Mouse (Mus musculus) megakaryocyte progenitor cell, adult 5-6 weeks (primary cell): Measurements from ENCODE around the gene Yjefn3. TPM values are rescaled to one million over a fixed set of nuclear protein-coding genes. Genes with fewer than 3 reads are reported as not detected.

Experiments used
- ATAC-seq: replicated peaks from 2 replicates; pipeline ENCODE4 v1.8.0; 2016; ENCODE audit warnings: mild to moderate bottlenecking, moderate TSS enrichment, inconsistent platforms; ENCODE audit not compliant: poor library complexity
- total RNA-seq, 2 experiments: library from RNA; stranded (forward) in 1 of 2; stranded (reverse) in 1 of 2; fragments of 157-497, 149-512 nt in 1 of 2; fragments of 200-1000 nt in 1 of 2; gene quantifications; 2 replicates each; pipeline versions ENCODE4 v1.2.3 to v1.2.4; 2015 to 2017

Yjefn3 gene
- total RNA-seq, 2 experiments from 2014 or later, result not detected

DNA sequence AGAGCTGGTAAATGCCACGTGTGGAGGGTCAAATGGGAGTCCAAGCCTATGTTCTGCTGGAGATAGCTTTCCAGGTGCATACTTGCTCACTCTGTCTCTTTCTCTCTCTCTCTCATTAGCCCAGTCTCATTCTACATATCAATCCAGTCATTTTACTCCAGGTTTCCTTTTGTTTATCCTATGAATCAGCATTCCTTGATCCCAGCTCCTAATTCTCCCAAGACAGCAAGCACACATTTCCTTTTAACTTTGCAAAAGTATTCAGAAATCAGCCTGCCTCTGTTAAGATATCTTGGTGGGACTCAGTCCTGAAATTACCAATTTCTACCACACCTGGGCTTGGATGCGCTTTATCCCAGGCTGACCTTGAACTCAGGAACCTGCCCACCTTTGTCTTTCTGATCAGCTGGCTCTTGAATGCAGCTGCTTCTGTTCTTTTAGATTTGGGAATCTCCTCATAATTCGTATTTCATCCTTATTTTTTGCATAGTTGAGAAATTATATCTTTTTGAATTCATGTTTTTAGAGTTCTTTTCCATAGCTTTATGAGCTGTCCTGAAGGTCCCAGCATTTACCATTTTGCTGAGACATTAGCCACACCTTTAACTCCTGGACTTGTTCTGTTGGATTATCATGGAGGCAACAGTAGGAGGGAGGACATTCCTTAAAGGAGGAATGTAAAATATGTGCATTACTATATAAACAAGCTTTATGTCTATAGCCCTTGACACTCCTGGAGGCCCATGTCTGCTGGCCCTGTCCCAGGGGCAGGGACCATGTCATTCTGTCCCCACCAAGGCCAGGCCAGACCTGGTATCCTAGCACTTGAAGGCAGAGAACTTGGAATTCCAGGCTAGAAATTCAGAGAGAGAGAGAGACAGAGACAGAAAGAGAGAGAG is 55.1 kb downstream of the Yjefn3 start:
- no peak for ATAC-seq

Other genes with a start within 250 kb of the Yjefn3 start
- 0.29 TPM in 1 of 2 replicates, not detected in the other for gene Zfp964, start 248.2 kb downstream of the Yjefn3 start, total RNA-seq (2015)
- gene Zfp964, start 248.2 kb downstream of the Yjefn3 start, total RNA-seq (2017), result 0.04 and 0.24 TPM in 2 replicates
- gene Zfp869, start 192.0 kb downstream of the Yjefn3 start, total RNA-seq (2015), result 21.3 and 25.2 TPM in 2 replicates
- 23.5 and 33.6 TPM in 2 replicates for gene Zfp869, start 192.0 kb downstream of the Yjefn3 start, total RNA-seq (2017)
- 4.3 and 4.5 TPM in 2 replicates for gene Zfp963, start 152.7 kb downstream of the Yjefn3 start, total RNA-seq (2015)
- 3.7 and 7.5 TPM in 2 replicates for gene Zfp963, start 152.7 kb downstream of the Yjefn3 start, total RNA-seq (2017)
- not detected in 2 replicates for gene Gm20422, start 127.8 kb downstream of the Yjefn3 start, total RNA-seq (2015)
- 0.29 TPM in 1 of 2 replicates, not detected in the other for gene Gm20422, start 127.8 kb downstream of the Yjefn3 start, total RNA-seq (2017)
- gene Atp13a1, start 111.5 kb downstream of the Yjefn3 start, total RNA-seq (2015), result 24.8 and 26.1 TPM in 2 replicates
- gene Atp13a1, start 111.5 kb downstream of the Yjefn3 start, total RNA-seq (2017), result 17.8 and 19.4 TPM in 2 replicates
- 17.6 and 18.7 TPM in 2 replicates for gene Zfp866, start 111.5 kb downstream of the Yjefn3 start, total RNA-seq (2015)
- 17.8 and 28.2 TPM in 2 replicates for gene Zfp866, start 111.5 kb downstream of the Yjefn3 start, total RNA-seq (2017)
- gene Gmip, start 94.0 kb downstream of the Yjefn3 start, total RNA-seq (2015), result 17.5 and 27.6 TPM in 2 replicates
- gene Gmip, start 94.0 kb downstream of the Yjefn3 start, total RNA-seq (2017), result 34.3 and 39.6 TPM in 2 replicates
- 6.8 and 8.5 TPM in 2 replicates for gene Lpar2, start 80.3 kb downstream of the Yjefn3 start, total RNA-seq (2015)
- 1.3 and 1.6 TPM in 2 replicates for gene Lpar2, start 80.3 kb downstream of the Yjefn3 start, total RNA-seq (2017)
- 6.8 and 10.2 TPM in 2 replicates for gene Pbx4, start 70.2 kb downstream of the Yjefn3 start, total RNA-seq (2015)
- gene Pbx4, start 70.2 kb downstream of the Yjefn3 start, total RNA-seq (2017), result 13.3 and 15.0 TPM in 2 replicates
- gene Cilp2, start 15.0 kb downstream of the Yjefn3 start, total RNA-seq (2015), result not detected in 2 replicates
- gene Cilp2, start 15.0 kb downstream of the Yjefn3 start, total RNA-seq (2017), result not detected in 2 replicates
- gene Tssk6, start 528 bp downstream of the Yjefn3 start, total RNA-seq (2015), result 0.49 and 0.52 TPM in 2 replicates
- 0.08 and 0.57 TPM in 2 replicates for gene Tssk6, start 528 bp downstream of the Yjefn3 start, total RNA-seq (2017)
- 48.2 and 51.8 TPM in 2 replicates for gene Ndufa13, start 154 bp downstream of the Yjefn3 start, total RNA-seq (2015)
- 99.5 and 114 TPM in 2 replicates for gene Ndufa13, start 154 bp downstream of the Yjefn3 start, total RNA-seq (2017)
- 71.4 and 75.1 TPM in 2 replicates for gene Gatad2a, start 93.7 kb upstream of the Yjefn3 start, total RNA-seq (2015)
- gene Gatad2a, start 93.7 kb upstream of the Yjefn3 start, total RNA-seq (2017), result 54.0 and 68.3 TPM in 2 replicates
- 24.0 and 24.6 TPM in 2 replicates for gene Mau2, start 140.0 kb upstream of the Yjefn3 start, total RNA-seq (2015)
- gene Mau2, start 140.0 kb upstream of the Yjefn3 start, total RNA-seq (2017), result 24.0 and 26.7 TPM in 2 replicates
- 8.4 and 11.4 TPM in 2 replicates for gene Sugp1, start 140.1 kb upstream of the Yjefn3 start, total RNA-seq (2015)
- 22.2 and 32.1 TPM in 2 replicates for gene Sugp1, start 140.1 kb upstream of the Yjefn3 start, total RNA-seq (2017)
- gene Tm6sf2, start 170.2 kb upstream of the Yjefn3 start, total RNA-seq (2015), result 0.54 TPM in 1 of 2 replicates, not detected in the other
- gene Tm6sf2, start 170.2 kb upstream of the Yjefn3 start, total RNA-seq (2017), result not detected in 2 replicates
- gene Hapln4, start 180.7 kb upstream of the Yjefn3 start, total RNA-seq (2015), result not detected in 2 replicates
- gene Hapln4, start 180.7 kb upstream of the Yjefn3 start, total RNA-seq (2017), result not detected in 2 replicates
- not detected in 2 replicates for gene Ncan, start 218.2 kb upstream of the Yjefn3 start, total RNA-seq (2015)
- gene Ncan, start 218.2 kb upstream of the Yjefn3 start, total RNA-seq (2017), result not detected in 2 replicates
- gene Nr2c2ap, start 228.6 kb upstream of the Yjefn3 start, total RNA-seq (2015), result 38.4 and 45.6 TPM in 2 replicates
- 11.6 and 13.2 TPM in 2 replicates for gene Nr2c2ap, start 228.6 kb upstream of the Yjefn3 start, total RNA-seq (2017)
- gene Rfxank, start 236.4 kb upstream of the Yjefn3 start, total RNA-seq (2015), result 8.0 and 8.5 TPM in 2 replicates
- 5.7 and 5.9 TPM in 2 replicates for gene Rfxank, start 236.4 kb upstream of the Yjefn3 start, total RNA-seq (2017)
- gene Borcs8, start 236.8 kb upstream of the Yjefn3 start, total RNA-seq (2015), result 42.0 and 43.3 TPM in 2 replicates
- gene Borcs8, start 236.8 kb upstream of the Yjefn3 start, total RNA-seq (2017), result 32.0 and 35.2 TPM in 2 replicates
- gene Mef2b, start 237.0 kb upstream of the Yjefn3 start, total RNA-seq (2015), result not detected in 2 replicates
- gene Mef2b, start 237.0 kb upstream of the Yjefn3 start, total RNA-seq (2017), result not detected in 2 replicates